Mouse (Mus musculus) stomach, postnatal 0 days (tissue): ENCODE measurements around the gene Grik1.

Experiments
- CTCF ChIP-seq: IDR thresholded peaks from 2 replicates; pipeline ENCODE4 v1.5.1; 2016; ENCODE audit warnings: antibody characterized with exemption, low read depth, mild to moderate bottlenecking, moderate library complexity
- EP300 ChIP-seq: optimal IDR thresholded peaks from 2 replicates; pipeline ENCODE3; 2016; ENCODE audit warnings: antibody characterized with exemption

DNA sequence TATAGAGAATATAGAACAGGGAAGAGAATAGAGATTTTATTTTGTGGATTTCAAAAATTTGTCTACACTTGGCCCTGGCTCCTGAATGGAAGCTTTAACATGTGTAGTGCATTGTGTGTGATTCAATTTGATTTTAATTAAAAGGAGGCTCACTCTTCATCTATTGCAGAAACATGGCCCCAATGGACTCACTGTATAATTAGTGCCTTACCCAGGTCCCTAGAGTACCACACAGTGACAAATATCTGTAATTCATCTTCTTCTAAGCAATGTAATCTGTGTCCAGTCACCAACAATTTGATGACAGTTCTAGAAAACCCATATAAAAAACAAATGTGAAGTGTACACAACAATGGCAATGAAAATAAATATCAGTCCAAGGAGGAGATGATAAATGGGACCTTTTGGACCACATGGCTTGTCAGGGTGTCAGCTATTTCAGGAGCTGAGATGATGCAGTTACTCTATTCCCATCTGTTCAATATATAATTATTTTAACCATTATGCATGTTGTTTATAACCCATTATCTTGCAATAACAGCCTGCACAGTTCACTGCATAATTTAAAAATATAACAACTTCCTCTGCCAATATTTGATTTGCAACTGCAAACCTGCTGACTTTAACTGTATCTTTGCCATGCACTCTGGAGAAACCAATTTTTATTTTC is 305.7 kb downstream of the Grik1 start:
- TF ChIP-seq EP300 = no peak
- TF ChIP-seq CTCF = no peak
